Mouse (Mus musculus): ENCODE measurements around the gene Exoc6b.
"Not testable (repeated sequence)": the region's sequence is repeated elsewhere in the genome, so short reads cannot be mapped to it uniquely, and the experiment has no call there.

Exoc6b gene

DNA sequence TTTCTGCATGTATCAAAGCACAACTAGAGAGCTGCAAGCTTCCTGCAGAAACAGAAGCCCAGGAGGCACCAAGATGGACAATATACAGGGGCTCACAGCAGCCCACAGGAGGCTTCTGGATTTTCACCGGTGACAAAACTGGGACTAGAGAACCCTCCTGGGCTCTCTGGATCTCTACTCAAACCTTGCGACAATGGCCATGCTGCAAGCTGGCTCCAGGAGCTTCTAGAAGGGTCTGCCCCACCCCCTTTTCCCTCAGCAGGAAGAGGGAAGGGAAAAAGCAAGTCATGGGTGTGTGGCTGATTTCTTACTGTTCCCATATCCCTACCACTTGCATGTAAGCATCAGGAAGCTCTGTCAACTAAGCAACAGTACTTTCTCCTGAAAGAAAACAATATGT lies 437.7 kb downstream of the Exoc6b start:
- DNase-seq (ENCODE audit: low spot score) = no peak

DNA sequence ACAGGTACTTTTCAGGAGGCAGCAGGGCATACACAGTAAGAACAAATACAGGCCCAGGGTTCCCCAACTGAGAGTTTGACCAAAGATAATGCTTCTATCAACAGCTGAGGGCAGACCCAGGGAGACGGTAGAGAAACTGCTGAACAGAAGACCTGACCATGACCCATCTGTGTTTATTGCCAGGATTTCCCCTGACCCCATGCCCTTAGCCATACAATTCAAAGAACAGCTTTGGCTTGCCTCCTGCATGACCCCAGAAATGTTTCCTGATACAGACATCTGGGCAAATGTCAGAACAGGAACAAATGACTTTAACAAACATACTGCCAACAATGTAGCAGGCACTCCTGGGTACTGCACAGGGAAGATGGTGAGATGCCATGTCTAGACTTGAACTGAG lies 439.0 kb downstream of the Exoc6b start:
- no peak for DNase-seq (ENCODE audit: low spot score)

DNA sequence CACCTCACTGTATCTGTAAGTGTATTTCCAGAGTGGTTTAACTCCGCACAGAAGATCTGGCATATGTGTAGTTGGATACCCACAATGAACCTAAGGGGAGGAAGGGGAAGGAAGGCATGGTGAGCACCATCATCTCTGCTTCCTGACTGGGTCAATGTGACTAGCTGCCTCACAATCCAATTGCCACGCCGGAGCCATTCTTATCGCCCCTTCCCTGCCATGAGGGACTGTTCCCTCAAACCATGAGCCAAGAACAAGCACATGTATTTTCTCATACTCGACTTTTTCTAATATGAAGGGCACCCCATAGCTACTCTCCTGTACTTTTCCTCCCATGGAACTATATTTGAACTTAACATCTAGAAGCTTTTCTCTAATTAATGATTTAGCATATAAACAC lies 440.5 kb downstream of the Exoc6b start:
- no peak for DNase-seq (ENCODE audit: low spot score)

DNA sequence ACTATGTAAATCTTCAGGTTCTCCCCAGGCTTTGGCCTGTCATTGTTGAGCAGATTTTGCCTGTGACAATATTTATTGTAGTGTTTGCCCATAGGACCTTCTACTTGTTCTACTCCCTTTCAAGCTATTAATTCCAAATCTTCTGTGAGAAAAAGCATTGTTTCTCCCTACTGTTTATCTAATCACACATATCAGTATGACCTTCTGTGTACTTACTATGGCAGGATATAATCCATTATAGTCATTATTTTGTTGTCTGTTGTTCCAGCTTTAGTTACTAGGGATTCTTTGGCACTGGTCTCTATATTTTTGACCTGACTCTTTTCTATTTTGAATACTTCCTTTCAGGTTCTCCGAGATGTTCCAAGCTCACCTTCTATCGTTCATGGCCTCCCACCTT lies 442.9 kb downstream of the Exoc6b start:
- DNase-seq (ENCODE audit: low spot score) = no peak

DNA sequence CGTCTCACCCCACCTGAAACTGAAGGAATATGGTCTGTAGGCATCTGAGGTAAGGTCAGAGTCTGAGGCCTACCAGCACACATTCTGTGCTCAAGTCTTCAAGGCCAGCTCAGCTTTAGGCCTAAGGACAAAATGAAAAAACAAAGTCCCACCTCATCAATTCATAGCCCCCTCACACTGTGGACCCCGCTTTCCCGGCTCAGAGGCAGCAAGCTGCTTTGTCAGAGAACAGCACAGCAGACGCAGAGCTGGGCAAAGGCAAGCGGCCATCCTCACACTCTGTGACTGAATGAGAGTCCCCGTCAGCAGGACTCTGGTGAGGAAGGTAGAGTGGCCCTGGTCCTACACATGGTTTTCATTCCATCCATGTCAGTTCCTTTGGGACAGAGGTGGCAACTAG lies 450.1 kb downstream of the Exoc6b start:
- no peak for DNase-seq (ENCODE audit: low spot score)

GRCm38 (mm10) chr6:84617051-84617450 lies 452.3 kb downstream of the Exoc6b start:
- no peak for DNase-seq (ENCODE audit: low spot score)

DNA sequence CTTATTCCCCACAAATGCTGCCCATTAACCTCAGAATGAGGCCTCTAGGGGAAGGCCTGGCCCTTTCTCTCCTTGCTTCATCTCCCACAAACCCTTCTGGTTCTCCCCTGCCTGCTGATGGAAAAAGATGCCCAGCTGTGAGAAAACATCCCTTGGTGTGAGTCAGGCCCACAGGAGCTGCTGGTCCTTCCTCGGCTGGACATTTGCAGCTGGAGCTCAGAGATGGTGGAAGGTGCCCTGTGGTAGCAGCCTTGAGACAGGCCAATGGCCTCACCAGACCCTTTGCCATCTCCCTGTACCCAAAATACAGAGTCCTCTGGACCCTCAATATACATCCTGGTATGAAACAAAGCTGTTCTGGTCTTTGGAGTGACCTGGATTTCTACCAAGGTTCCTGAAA lies 452.7 kb downstream of the Exoc6b start:
- no peak for DNase-seq (ENCODE audit: low spot score)

DNA sequence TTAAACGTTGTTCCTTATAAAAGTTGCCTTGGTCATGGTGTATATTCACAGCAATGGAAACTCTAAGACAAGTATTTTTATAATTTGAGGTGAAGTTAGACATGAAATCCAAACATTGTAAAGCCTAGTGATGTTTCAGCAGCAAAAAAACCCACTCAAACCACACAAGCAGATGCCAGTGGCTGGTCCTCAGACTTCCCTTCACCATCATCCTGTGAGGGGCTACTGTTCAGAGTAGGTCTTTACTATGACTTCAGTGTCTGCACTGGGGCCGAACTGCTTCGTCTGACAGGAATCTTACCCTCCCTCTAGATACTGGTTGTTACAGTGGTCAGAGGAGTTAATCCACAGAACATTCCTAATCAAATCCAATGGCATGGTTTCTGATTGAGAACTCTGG lies 455.8 kb downstream of the Exoc6b start:
- DNase-seq (ENCODE audit: low spot score) = no peak

DNA sequence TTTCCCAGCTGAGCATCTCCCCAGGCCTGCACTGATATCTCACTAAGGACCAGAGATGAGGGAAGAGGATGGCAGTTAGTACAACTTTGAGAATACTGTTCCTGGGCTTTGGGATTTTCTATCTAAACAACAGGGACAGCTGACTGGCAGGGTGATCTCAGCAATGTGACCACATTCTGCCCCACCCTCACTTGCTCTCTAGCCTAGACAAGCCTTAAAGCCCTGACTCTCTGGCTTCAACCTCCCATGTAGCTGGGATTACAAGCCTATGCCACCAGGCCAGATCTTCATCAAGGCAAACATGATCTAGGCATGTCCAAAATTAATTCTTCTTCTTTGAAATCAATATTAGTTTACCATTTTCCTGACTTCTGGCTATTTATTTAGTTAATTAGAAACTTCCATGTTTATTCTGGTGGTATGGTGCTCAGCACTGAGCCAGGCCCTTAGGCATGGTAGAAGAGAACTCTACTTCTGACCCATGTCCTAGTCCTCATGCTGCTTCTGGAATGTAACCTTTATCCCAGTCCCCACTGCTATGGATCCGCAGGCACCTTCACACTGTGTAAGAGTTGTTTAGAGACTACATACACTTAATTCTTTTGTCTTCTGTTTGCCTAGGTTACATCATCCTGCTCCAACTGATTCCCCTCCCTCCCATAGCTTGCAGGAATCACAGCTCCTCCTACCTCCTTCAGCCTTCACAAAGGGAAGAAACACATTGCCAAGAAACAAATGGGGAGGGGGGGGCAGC lies 468.0 kb downstream of the Exoc6b start:
- no peak for DNase-seq (ENCODE audit: low spot score)

GRCm38 (mm10) chr6:84599296-84599695 lies 470.0 kb downstream of the Exoc6b start:
- DNase-seq (ENCODE audit: low spot score) = not testable (repeated sequence)

GRCm38 (mm10) chr6:84598725-84599124 lies 470.6 kb downstream of the Exoc6b start:
- no peak for DNase-seq (ENCODE audit: low spot score)

DNA sequence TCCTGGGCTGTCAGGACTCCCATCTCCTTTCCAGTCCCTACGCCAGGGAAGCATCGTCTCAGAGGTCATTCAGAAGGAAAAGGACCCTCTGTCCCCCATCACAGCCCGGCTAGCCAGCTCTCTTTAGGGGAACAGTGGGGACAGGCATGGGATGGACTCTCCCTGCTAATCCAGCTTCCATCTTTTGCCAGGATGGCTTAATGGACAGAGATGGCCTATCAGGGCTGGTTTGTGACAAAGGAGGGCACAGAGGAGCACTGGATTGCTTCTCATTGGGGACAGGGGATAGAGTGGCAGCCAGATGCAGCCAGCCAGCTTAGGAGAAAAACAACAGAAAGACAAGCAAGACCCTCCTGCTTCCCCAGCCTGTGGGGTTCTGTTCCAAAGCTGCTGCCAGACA lies 474.7 kb downstream of the Exoc6b start:
- no peak for DNase-seq (ENCODE audit: low spot score)

DNA sequence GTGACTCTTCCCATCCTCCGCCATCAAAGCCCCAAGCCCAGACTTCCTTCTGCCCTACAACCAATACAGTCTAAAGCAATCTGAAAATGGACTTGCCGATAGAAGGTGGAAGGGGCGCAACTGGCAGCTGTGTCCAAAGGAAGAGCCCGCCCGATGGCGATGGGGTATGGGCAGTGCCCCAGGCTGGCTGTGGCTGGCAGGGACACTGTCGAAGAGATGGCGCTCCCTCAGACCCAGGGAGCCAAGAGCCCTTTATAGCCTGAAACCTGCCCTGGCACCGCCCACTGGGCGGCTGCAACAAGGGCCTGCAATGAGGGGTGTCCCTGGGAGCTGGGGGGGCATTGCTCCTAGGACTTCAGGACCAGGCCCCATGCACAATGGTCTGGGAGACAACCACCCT lies 475.6 kb downstream of the Exoc6b start, which contains the start of gene Cyp26b1:
Cyp26b1 (minus strand) TSS at position 216 of the 400 bp plus-strand sequence.
- no peak for DNase-seq (ENCODE audit: low spot score)

DNA sequence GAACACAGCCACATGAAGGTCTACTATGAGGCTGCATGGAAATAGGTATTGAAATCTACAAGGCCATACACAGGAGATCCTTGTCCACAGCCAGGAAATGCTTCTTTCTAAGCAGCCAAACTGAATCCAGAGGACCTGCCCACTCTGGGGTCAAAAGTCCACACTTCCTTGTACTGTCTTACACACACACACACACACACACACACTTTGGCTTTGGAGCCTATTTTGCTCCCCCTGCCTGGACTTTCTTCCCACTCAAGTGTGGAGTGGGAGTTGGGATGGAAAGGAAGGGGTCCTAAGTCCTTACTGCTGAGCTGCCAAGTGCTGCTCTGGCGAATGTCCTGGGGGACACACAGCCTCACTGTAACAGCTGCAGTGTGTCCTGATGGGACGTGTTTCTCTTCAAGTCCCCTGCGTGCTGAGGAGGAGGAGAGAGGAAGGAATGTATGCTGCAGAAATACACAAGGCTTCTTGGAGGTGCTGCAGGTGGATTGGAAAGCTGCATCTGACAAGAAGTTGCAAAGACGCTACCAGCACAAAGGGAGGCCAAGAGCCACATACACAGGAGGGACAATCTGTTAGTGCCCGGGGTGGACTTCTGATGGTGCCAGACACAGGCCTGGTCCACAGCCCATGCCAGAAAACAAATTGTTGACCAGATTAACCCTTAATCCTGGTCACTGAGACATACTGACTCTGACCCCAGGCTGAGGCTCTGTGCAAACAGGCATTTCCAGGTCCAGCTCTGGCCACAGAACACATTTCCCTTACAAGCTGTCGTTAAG lies 478.2 kb downstream of the Exoc6b start:
- DNase-seq (ENCODE audit: low spot score) = no peak

DNA sequence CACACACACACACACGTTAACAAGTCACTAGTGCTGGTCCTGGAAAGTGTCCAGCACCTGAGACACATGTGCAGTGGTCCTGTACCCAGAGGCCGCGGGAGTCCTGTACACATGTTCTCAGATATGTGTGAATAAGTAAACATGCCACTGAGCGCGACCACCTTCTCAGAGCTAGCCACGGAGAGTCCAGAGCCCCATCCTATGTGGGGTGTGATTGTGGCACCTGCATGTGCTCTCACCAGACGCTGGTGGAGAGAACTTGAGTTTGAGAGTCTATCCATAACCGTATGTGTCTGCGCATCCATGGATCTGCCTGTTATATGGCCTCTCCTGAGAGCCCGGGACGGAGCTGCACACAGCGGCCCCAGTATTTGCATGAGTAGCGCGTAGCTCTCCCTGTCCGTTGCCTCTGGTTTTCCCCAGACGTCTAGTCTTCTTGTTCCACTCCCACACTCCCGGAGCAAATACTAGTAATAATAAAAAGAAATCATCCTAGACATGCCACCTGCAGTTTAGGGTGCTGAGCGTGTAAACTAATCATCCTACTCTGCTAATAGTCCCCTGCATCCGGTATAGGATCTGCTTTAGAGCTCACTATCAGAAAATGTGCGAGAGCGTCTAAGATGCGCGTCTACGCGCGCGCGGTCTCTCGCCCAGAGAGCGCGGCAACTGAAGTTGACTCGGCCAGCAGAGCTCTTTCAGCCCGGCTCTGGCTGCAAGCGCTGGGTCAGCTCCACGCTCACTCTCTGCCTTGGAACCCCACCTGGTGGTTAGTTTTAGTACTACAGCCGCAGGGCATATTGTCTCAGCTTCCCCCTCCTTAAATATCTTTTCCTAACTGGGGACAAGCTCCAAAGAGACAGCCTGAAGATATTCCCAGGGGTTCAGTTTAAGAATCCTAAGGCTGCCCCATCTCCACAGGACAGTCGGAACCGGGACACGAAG lies 479.3 kb downstream of the Exoc6b start:
- DNase-seq (ENCODE audit: low spot score) = peak; percentile 82

- peak; percentile 54 for DNase-seq (ENCODE audit: low spot score)
Measured at GRCm38 (mm10) chr6:84588895-84589652, 480.2 kb downstream of the Exoc6b start.

- peak; percentile 45 for DNase-seq (ENCODE audit: low spot score)
Measured at GRCm38 (mm10) chr6:84588221-84588894, 481.0 kb downstream of the Exoc6b start.

GRCm38 (mm10) chr6:84587471-84588101 lies 481.7 kb downstream of the Exoc6b start:
- DNase-seq (ENCODE audit: low spot score) = no peak

DNA sequence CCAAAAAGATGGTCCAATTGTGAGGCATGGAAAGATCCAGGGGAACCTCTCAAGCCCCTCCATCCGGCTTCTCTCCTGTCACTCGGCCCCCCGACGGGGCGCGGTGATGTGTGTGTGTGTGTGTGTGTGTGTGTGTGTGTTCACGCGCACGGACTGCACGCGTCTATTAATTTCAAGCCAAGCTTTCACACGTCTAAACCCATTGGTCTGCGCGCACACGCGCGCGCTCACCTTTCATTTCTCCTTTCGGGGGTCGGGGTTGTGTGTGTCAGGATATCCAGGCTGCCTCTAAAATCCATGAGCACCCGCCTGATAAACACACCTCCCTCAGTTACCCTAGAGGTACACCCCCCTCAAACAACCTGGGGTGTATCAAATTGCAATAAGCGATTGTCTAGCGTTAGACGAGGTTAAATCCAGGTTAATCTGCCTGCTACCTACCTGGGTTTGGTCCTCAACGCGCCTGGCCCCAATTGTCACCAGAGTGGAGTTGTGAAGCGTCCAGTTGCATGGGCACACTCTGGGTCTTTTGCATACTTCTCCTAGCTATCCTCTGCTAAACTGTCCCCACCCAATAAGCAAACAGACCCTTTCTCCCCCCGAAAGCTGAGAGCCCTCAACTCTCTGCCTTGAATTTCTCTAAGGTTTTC lies 482.6 kb downstream of the Exoc6b start:
- DNase-seq (ENCODE audit: low spot score) = no peak

Measured in ovary, postnatal 36 days (tissue).